Mouse (Mus musculus): ENCODE results near the gene Donson.

DNA sequence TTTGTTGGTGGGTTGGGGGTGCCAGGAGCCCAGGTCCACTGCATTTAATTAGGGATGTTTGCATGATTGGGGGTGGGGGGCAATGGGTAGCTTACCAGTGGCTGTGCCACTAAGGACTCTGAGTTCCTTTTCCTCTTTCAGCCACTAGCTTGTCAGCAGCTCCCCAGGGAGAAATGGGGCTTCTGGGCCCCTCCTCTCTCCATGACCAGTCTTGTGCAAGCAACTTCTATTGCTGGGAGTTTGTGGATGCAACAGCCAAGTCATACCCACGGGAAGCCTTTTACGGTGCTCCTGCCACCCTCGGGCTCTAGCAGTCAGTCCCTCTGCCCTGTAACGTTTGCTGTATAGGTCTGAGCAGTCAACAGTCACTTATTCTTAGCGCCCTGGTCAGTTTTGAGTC, 46.2 kb upstream of the Donson start:
- no peak for TF ChIP-seq CTCF (IDR thresholded peaks at IDR 0.05; ENCODE audit: low read depth, low read length)
- TF ChIP-seq POLR2A (IDR thresholded peaks at IDR 0.05; ENCODE audit: extremely low read depth, insufficient read depth, low read length) = no peak
